ENCODE assay signal across 8 mouse cellular contexts in genomic region chr12:12401051-12401465, GRCm38 (mm10).
DNase-seq lines count a peak whose midpoint lies in the region; ATAC-seq and TF ChIP-seq lines count a peak whose summit lies in the region.

No protein-coding gene starts in this region.

- no peak for TF ChIP-seq EP300 in liver, embryonic 14.5 days (IDR thresholded peaks at IDR 0.05; ENCODE audit: low read depth)

- peak overlapping the region; percentile 31 for H3K4me2 ChIP-seq in forebrain, embryonic 15.5 days (replicated peaks)
- H3K4me2 ChIP-seq in liver, embryonic 14.5 days (ENCODE audit: low read depth) = no peak overlapping the region
- H3K4me2 ChIP-seq in neural tube, embryonic 14.5 days (ENCODE audit: low read depth, low read length) = peak overlapping the region; percentile 4; the same call in 1 of the 2 replicates

- H3K9me3 ChIP-seq in ES-E14 (ENCODE audit: control insufficient read depth, insufficient read depth, low read depth, low read length) = no peaks in the 10 kb centered on the region
- no peaks in the 10 kb centered on the region for H3K9me3 ChIP-seq in forebrain, embryonic 15.5 days
- no peaks in the 10 kb centered on the region for H3K9me3 ChIP-seq in liver, embryonic 14.5 days (ENCODE audit: control insufficient read depth, low read length)
- no peaks in the 10 kb centered on the region for H3K9me3 ChIP-seq in neural tube, embryonic 14.5 days (ENCODE audit: control insufficient read depth, low read length)

- no peaks in the 10 kb centered on the region for H3K36me3 ChIP-seq in ES-E14 (ENCODE audit: control insufficient read depth, insufficient read depth, low read length, poor library complexity, severe bottlenecking)
- no peaks in the 10 kb centered on the region for H3K36me3 ChIP-seq in forebrain, embryonic 15.5 days
- H3K36me3 ChIP-seq in liver, embryonic 14.5 days (replicated peaks; ENCODE audit: control insufficient read depth, insufficient read depth, low read depth) = no peaks in the 10 kb centered on the region
- H3K36me3 ChIP-seq in neural tube, embryonic 14.5 days (ENCODE audit: control insufficient read depth, insufficient read depth, low read length) = no peaks in the 10 kb centered on the region

- peak; percentile 72 for TF ChIP-seq CTCF in liver, embryonic 14.5 days (IDR thresholded peaks at IDR 0.05; ENCODE audit: low read depth)

- no peaks in the 10 kb centered on the region for H3K4me1 ChIP-seq in ES-E14 (ENCODE audit: control insufficient read depth in 2 of 2, insufficient read depth in 2 of 2, low read length in 2 of 2, poor library complexity in 1 of 2)
- H3K4me1 ChIP-seq in forebrain, embryonic 15.5 days = 0 out of 2 replicates have a peak, but pooled peaks cover 6% of the 10 kb centered on the region
- H3K4me1 ChIP-seq in liver, embryonic 14.5 days (replicated peaks; ENCODE audit: control insufficient read depth in 2 of 2, insufficient read depth in 2 of 2, low read length in 1 of 2) = no peaks in the 10 kb centered on the region
- no peaks in the 10 kb centered on the region for H3K4me1 ChIP-seq in neural tube, embryonic 14.5 days (ENCODE audit: control insufficient read depth, insufficient read depth, low read length)

- no peaks in the 10 kb centered on the region for H3K27me3 ChIP-seq in forebrain, embryonic 15.5 days
- no peaks in the 10 kb centered on the region for H3K27me3 ChIP-seq in liver, embryonic 14.5 days (ENCODE audit: control insufficient read depth, insufficient read depth, low read length)
- no peaks in the 10 kb centered on the region for H3K27me3 ChIP-seq in neural tube, embryonic 14.5 days (ENCODE audit: control insufficient read depth, insufficient read depth, low read length)

- in situ Hi-C loops in ES-E14 (cut with MboI; ENCODE audit: low sequenced_read_pairs in 2 of 2, unreplicated experiment in 2 of 2) = loop anchor here in 1 of 2 experiments (25.0 kb wide), 2 partner anchors 586 to 811 kb away; no protein-coding TSS in a partner anchor

- ATAC-seq in forebrain, embryonic 15.5 days (replicated peaks) = peak; percentile 58
- no peak for ATAC-seq in liver, embryonic 14.5 days (ENCODE audit: insufficient read depth)
- peak; percentile 54; the same call in 1 of the 2 replicates for ATAC-seq in neural tube, embryonic 14.5 days (ENCODE audit: low read depth)

- WGBS in forebrain, embryonic 15.5 days = 52% methylated on average over 9 of the region's 9 CpGs
- 37% methylated on average over 9 of the region's 9 CpGs for WGBS in liver, embryonic 14.5 days (ENCODE audit: insufficient replicate concordance)
- WGBS in neural tube, embryonic 14.5 days = 52% methylated on average over 9 of the region's 9 CpGs

- H3K27ac ChIP-seq in ES-E14 (ENCODE audit: insufficient read depth, low read depth, low read length, poor library complexity, severe bottlenecking) = no peak overlapping the region
- H3K27ac ChIP-seq in forebrain, embryonic 15.5 days (replicated peaks) = 0 out of 2 replicates have a peak overlapping the region, but pooled peaks have one; percentile 7
- H3K27ac ChIP-seq in liver, embryonic 14.5 days = no peak overlapping the region
- H3K27ac ChIP-seq in neural tube, embryonic 14.5 days (ENCODE audit: low read depth, low read length) = no peak overlapping the region

- H3K4me3 ChIP-seq in ES-E14 (ENCODE audit: insufficient read depth in 1 of 2, low read depth in 1 of 2, low read length in 2 of 2, poor library complexity in 1 of 2, severe bottlenecking in 1 of 2) = no peak overlapping the region
- H3K4me3 ChIP-seq in forebrain, embryonic 15.5 days = peak overlapping the region; percentile 22
- H3K4me3 ChIP-seq in liver, embryonic 14.5 days (ENCODE audit: insufficient read depth in 1 of 2, low read depth in 2 of 2, low read length in 2 of 2) = no peak overlapping the region
- H3K4me3 ChIP-seq in neural tube, embryonic 14.5 days (ENCODE audit: low read depth, low read length) = no peak overlapping the region

- DNase-seq in ES-E14 (ENCODE audit: low read depth, low spot score) = peak; percentile 47
- DNase-seq in cerebellum, adult 11 months = peak; percentile 19
- peak; percentile 82 to 87 for DNase-seq in heart, postnatal 10 days
- peak; percentile 60 for DNase-seq in kidney, postnatal 25 days
- DNase-seq in liver, embryonic 14.5 days (ENCODE audit: low read depth in 3 of 3, low spot score in 3 of 3) = no peak
- DNase-seq in thymus, postnatal 25 days = peak; percentile 56

- intact Hi-C loops in heart, postnatal 10 days (cut with DNase I) = no loop called here

- H3K9ac ChIP-seq in ES-E14 (ENCODE audit: insufficient read depth, low read depth, low read length, poor library complexity, severe bottlenecking) = no peak overlapping the region
- H3K9ac ChIP-seq in forebrain, embryonic 15.5 days (replicated peaks) = no peak overlapping the region
- no peak overlapping the region for H3K9ac ChIP-seq in liver, embryonic 14.5 days (replicated peaks)
- H3K9ac ChIP-seq in neural tube, embryonic 14.5 days (replicated peaks; ENCODE audit: low read depth, low read length) = no peak overlapping the region

TF ChIP-seq in ES-E14, 5 proteins besides CTCF, POLR2A, EP300 and RAD21:
- no peak; the same call in 1 of the 2 replicates for TF ChIP-seq ZNF384 (IDR thresholded peaks at IDR 0.05; ENCODE audit: low read depth, low read length)
- TF ChIP-seq ZC3H11A (IDR thresholded peaks at IDR 0.05; ENCODE audit: borderline replicate concordance, low read depth, low read length) = peak; percentile 45; the same call in 1 of the 2 replicates
- no peak for TF ChIP-seq MAFK (IDR thresholded peaks at IDR 0.05; ENCODE audit: insufficient read depth, low read depth, low read length)

Comparison
In these comparisons a context has a peak if more than half of its experiments do, and no peak if none do; other contexts are left out.
1. DNase-seq: peak in ES-E14 (single experiment), cerebellum, adult 11 months (single experiment), heart, postnatal 10 days (2 of 2), kidney, postnatal 25 days (2 of 2) and thymus, postnatal 25 days (single experiment); none in liver, embryonic 14.5 days (0 of 3).